22 mouse cellular contexts compared by ENCODE assay signal in the genomic region with DNA sequence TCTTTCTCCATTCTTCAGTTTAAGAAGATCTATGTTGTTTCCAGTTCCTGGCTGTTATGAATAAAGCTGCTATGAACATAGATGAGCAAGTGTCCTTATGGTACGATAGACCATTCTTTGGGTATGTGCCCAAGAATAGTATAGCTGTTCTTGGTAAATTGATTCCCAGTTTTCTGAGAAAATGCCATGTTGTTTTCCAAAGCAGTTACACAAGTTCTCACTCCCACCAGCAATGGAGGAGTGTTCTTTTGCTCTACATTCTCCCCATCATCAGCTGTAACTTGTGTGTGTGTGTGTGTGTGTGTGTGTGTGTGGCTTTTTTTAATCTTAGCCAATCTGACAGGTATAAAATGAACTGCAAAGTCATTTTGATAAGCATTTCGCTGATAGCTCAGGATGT.
"Had no signal": no experiment of that assay in that cellular context is flagged by ENCODE, and none has a peak within 500 bp of the region (broad histone marks: within the 10 kb centered on the region; RNA-seq: fewer than 3 reads in every experiment).

No protein-coding gene starts in this region.

- DNase-seq: heart, postnatal 10 days; heart, postnatal 14 days; heart, postnatal 36 days; heart, postnatal 4 days; kidney, adult 11 months; kidney, adult 18-20 months; kidney, adult 2 months; kidney, adult 8-10 months; kidney, adult 9 months; kidney, postnatal 10 days; kidney, postnatal 14 days; kidney, postnatal 25 days; kidney, postnatal 36 days; kidney, postnatal 4 days; layer of hippocampus, adult 9-11 months; layer of hippocampus, postnatal 36 days had no signal

- ATAC-seq: hindbrain, embryonic 16.5 days; hindbrain, postnatal 0 days; inflammation-experienced regulatory T-cells, adult 6 months; intestine, embryonic 15.5 days; intestine, embryonic 16.5 days; intestine, postnatal 0 days had no signal
